Mouse (Mus musculus): ENCODE data around the gene Mttp. TPM values are rescaled to one million over a fixed set of nuclear protein-coding genes. Genes with fewer than 3 reads are reported as not detected.

Mttp gene
- total RNA-seq, 2 experiments from 2014 or later, result 6.1 to 8.5 TPM

DNA sequence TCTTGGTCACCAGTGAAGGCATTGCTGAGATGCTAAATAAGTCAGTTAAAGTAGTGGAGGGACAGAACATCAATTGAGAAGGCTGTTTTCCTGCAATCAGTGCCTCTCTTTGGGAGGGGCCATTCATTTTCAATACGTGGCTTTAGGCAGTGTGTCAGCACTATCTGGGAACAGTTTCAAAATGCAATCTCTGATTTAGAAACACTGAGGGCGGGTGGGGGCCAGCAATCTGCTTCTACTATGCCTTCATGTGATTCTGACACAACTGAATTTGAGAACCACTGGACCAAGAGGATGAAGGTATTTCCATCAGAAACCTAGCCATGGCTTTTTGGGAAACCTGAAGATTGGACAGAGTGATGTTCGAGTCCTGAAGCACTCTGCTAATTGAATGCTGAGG lies 49.5 kb downstream of the Mttp start:
- peak; percentile 40 to 69 for DNase-seq (ENCODE audit: low spot score in 2 of 2)

DNA sequence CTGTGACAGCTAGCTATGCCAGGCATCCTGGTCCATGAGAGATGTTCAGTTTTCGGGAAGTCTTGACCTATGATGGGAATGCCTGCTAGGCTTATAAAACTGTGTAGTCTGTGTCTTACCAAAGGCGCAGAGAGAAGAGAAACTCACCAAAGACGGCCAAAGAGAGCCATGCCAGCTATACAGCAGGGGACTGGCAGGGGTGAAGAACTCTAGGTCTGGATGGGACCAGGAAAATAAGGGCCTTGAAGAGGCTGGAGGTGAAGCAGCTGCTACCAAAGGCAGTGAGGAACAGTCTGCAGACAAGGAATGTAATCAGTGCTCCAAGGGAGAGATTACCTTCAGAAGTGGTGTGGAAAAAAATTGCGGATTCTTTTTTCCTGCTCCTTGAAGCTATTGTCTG lies 60.9 kb downstream of the Mttp start:
- no peak for DNase-seq (ENCODE audit: low spot score in 2 of 2)

DNA sequence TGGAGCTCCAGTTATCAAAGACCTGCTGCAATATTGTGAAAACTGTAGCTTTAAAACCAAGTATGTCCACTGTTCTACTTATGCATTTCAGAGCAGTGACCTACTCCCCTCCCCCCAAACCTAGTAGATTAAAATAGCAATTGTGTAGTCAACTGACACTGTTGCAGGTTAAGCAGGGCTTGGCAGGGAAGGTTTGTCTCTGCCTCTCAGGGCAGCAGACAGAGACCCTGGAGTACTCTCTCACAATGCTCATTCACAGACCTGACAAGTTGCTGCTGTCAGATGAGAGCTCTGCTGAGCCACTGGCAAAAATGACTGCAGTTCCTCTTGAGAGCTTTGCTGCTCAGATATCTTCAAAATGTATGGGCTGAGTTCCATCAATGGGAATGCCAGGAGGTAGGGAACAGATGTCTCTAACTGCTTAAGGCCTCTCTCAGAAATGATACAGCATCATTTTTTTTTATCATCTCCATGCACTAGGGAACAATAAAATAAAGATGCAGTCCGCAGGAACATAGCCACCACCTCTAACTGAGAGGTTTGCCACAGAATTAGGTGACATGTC lies 61.6 kb downstream of the Mttp start:
- no peak for DNase-seq (ENCODE audit: low spot score in 2 of 2)

DNA sequence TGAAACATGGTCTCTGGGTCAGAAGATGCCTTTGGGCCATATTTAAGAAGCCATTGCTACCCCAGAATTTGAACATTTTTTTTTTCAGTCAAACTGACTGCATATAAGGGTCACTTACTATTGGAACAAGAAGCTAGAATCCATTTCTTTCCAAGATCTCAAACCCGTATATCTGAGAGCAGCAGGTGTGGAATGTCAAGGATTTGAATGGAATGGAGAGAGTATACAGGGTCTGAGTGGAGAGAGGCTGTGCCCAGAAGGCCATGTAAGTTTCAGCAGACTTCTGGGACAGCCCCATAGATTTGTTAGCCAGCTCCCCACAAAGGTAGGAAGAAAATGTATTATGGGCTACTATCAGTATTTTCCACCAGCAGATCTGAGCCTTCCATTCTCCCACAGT lies 66.1 kb downstream of the Mttp start:
- no peak for DNase-seq (ENCODE audit: low spot score in 2 of 2)

DNA sequence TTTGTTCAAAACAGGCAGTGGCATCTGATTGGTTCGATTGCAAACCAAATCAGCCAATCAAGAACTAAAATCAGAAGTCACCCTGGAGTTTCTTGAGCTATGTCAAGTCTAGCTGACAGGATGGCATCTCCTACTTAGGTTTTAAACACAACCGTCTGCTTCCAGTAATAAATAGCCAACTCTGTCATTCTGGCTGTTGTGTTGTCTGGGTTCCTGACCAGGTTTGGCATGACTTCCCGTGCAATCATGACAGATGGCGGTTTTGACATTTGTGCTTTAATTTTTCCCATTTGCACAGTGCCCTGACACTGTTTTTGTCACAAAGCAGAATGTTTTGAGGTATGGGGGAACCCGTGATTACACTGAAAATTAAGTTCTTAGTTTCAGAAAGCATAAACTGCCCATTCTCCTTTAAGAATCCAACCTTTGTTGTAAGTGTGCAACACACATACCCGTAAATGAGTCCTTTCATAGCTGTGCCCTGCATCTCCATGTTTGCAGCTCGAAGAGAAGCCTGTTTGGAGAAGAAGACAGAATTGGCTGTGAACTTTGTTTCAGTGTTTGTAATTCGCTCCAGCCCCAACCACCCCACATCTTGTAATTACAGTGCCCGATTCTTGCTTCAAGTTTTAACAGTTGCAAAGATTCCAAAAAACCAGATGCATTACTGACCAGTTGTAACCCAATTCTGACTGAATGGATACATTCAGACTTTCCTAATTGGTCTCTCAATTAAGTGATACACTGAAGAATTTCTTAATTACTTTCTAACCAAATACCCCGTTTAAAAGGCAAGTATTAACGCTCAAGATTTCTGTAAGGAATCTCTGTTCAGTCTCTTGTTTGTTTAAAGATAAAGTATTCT lies 67.1 kb downstream of the Mttp start:
- no peak for DNase-seq (ENCODE audit: low spot score in 2 of 2)

DNA sequence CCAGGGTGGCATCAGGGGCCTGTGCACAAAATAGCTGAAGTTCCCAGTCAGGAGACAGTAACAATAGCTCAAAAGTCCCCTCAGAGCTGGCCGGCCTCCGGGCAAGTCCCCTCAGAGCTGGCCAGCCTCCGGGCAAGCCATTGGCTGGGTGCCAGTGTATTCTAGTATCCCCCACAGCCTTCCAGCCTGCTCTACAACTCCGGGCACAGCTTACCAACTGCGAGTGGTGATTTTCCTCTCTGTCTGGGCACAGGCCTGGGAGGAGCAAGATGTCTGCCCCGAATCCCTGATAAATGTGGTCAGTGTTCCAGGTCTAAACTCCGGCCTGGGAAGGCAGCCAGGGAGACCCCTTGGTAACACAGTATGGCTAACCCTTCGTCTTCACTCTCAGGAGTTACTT lies 69.6 kb downstream of the Mttp start:
- DNase-seq (ENCODE audit: low spot score in 2 of 2), result no peak

DNA sequence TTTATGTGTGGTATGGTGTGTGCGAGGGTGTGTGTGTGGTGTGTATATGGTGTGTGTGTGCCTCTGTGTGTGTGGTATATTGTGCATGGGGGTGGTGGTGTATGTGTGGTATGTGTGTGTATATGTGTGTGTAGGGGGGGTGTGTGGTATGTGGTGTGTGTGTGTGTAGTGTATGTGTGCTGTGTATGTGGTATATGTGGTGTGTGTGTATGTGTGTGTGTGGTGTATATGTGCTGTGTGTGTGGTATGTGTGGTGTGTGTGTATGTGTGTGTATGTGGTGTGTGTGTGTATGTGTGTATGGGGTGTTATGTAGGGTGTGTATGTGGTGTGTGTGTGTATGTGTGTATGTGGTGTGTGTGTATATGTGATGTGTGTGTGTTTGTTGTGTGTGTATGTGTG lies 70.6 kb downstream of the Mttp start:
- no peak for DNase-seq (ENCODE audit: low spot score in 2 of 2)

DNA sequence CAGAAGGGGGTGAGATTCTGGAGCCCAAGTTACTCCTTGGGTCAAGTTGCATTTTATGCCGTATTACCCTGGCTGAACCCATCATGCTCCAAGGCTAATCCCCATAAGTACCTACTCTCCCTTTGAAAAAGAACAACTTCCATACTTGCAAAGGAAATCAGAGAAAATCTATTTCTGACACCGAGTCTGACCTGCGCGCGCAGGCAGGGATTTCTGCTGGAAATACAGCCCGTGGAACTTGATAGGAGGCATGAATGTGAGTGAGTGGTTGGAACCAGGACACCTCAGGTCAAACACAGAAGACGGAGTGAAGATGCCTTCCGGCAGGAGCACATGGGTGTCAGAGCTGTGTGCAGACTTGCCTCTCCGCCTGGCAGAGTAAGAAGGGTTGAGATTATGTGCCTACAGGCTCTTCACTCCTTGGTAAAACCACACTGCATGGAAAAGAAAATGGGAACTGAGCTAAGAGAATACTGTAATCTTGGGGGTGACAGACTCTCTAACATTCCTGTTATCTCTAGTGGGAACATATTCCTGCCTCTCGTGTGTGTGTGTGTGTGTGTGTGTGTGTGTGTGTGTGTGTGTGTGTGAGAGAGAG lies 73.2 kb downstream of the Mttp start:
- no peak for DNase-seq (ENCODE audit: low spot score in 2 of 2)

DNA sequence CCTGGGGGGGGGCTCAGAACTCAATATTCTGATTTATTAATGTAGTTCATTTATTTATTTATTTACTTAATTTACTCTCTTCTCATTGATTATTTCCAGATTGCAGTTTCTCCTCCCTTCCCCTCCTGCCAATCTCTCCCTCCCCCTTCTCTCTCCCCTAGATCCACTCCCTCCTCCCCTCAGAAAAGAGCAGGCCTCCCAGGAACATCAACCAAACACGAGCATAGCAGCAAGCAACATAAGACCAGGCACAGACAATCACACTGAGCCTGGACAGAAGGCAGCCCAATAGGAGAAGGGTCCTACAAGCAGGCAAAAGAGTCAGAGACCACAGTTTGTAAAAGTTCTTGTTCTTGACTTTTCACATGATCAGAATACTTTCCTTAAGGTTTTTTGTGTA lies 73.8 kb downstream of the Mttp start:
- no peak for DNase-seq (ENCODE audit: low spot score in 2 of 2)

DNA sequence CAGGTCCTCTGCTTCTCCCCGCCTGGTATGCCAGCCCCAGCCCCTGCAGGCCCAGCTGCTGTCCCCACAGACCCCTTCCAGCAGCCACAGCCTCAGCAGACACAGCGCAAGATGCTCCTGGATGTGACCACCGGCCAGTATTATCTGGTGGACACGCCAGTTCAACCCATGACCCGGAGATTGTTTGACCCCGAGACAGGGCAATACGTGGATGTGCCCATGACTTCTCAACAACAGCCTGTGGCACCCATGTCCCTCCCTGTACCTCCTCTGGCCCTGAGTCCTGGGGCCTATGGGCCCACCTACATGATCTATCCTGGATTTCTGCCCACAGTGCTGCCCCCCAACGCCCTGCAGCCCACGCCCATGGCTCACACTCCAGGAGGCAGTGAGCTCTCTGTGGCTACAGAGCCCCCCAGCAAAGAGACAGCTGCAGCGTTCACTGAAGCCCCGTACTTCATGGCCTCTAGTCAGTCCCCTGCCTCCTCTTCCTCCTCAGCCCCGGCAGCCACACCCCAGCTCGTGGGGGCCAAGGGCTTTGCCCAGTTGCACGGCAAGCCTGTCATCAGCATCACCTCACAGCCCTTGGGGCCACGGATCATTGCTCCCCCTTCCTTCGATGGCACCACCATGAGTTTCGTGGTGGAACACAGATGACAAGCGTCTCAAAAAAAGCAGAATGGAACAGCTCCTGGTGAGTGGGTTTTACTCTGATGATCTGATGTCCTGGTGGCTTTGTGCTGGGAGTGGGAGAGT lies 74.8 kb downstream of the Mttp start:
- DNase-seq (ENCODE audit: low spot score in 2 of 2), result no peak

DNA sequence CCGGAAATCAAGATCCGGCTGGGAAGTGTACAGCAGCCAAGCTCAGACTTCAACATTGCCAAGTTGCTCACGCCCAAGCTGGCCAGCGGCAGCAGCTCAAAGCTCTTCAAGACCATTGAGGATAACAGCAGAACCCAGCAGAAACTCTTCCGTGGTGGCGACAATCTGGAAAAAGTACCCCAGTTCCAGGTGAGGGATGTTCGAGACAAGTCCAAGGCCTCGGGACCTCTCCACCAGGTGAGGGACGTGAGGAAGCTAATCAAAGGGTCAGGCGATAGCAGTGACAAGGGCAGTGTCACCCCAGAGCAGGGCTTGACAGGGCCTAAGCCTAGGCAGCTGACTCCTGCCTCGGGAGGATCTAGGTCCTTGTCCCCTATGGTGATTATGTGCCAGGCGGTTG lies 76.7 kb downstream of the Mttp start:
- no peak for DNase-seq (ENCODE audit: low spot score in 2 of 2)

DNA sequence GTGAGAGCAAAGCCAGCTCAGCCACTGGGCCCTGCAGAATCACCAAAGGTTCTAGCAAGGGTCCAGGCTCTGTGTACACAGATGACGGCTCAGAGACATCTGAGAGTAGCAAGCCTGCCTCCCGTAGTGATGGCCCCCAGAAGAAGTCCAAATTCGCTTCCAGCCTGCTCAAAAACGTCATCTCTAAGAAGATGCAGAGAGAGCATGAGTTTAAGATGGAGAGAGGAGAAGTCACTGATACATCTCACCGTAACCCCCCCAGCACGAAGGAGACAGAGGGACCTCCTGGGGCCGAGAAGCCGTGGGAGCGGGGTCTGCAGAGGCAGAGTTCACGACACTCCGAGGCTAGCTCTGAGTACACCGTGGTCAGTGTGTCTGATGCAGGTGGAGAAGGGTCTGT lies 77.5 kb downstream of the Mttp start, which contains the start of gene Gm5105:
Gm5105 (minus strand) TSS at position 101 of the 400 bp plus-strand sequence.
- no peak for DNase-seq (ENCODE audit: low spot score in 2 of 2)

DNA sequence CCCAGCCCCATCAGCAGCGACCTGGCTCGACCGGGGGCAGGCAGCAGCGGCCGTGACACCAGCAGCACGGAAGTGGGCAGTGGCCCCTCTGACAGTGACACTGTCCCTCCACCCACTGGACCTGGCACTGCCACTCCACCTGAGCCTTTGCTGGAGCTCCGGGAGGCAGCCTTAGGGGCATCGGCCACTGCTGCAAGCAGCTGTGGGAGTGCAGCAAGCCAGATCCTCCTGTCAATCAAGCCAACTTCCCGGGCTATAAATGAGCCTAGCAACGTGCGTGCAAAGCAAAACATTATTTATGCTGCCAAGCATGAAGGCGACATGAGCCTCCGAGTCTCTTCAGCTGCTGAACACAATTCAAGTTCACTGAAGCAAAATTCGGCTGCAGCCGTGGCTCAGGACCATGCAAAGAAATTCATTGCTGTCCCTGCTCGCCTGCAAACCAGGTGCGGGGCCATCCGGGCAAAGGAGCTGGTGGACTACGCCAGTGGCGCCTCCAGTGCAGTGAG lies 78.4 kb downstream of the Mttp start:
- peak in 1 of 2 experiments; percentile 55 for DNase-seq (ENCODE audit: low spot score in 2 of 2)

DNA sequence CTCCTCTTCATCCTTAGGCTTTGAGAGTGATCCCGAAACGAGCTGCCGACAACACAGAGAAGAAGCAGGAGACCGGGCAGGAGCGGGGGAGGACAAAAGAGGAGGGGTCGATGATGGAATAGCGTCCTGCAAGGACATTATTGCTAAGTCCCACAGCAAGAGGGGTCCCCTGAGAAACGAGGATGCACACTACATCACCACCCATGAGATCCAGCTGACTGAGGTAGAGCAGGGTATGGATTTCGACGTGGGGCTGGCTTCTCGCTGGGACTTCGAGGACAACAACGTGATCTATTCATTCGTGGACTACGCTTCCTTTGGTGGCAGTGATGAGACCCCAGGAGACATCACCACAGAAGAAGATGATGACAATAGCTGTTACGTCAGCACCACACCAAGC lies 78.8 kb downstream of the Mttp start:
- DNase-seq (ENCODE audit: low spot score in 2 of 2), result peak in 1 of 2 experiments; percentile 4

DNA sequence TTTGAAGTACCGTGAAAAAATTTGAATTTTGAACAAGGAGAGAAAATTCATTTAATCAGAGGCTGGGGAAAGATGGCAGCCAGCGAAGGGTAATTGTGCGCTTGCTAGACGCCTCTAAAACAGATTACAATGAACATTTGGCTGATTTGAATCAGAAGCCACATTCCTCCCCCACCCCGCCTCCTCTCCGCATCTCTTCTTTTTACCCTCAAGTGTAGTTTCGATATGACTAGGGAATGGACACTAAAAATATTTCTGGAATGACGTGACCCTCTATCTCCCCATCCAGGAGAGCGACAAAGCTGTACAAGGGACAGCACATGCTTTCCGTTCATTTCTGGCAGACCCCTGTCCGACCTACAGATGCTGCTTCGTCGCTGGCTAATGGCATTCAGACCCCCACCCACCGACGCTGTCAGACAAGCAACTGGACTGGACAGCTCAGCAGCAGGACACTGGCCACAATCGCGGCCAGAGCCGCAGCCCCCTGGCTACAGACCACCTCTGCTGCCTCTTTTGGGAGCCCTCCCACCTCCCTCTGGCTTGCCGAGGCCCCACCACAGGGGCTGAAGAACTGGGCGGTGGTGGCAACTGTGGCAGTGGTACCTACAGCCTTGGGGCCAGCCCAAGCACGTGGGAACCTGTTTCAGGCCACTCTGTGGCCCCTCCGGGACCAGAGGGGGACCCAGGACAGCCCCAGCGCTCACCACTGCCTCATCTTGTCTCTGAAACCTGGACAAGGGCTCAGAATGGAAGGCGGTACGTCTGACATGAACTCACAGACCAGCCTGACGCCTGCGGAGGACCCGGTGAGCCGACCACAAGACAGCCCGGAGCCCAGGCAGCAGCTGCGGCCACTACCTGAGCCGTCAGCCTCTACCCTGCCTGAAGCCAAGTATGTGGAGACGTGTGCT lies 79.8 kb downstream of the Mttp start, which contains the start of gene 1110002E22Rik:
1110002E22Rik (plus strand) TSS at position 321 of the 914 bp plus-strand sequence.
- peak; percentile 43 to 55 for DNase-seq (ENCODE audit: low spot score in 2 of 2)

DNA sequence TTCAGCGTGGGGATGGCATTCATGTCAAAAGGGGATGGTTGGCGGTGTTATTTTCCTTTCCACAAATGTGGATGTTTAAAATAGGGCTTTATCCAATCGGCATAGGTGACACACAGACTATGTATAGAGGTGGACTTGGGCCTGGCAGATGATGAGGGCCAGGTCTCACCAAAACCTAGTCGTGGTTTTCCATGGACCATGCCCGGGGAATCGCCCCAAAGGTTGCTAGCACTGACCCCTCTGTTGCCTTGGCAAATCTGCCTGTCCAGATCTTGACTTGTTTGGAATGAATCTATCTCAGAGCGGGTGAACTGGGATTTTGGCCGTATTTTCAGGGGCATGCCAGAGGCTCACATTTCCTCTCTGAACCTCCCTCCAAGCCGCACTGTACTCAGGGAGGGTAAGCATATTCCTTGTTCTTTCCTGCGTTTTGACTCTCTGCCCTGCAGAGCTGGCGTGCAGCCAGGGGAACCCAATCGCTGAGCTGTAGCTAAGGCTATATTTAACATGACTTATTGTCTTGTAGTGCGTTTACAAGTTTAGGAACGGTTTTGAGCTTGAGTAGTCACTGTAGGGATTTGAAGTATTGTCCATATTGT lies 80.9 kb downstream of the Mttp start:
- peak in 1 of 2 experiments; percentile 36 for DNase-seq (ENCODE audit: low spot score in 2 of 2)

DNA sequence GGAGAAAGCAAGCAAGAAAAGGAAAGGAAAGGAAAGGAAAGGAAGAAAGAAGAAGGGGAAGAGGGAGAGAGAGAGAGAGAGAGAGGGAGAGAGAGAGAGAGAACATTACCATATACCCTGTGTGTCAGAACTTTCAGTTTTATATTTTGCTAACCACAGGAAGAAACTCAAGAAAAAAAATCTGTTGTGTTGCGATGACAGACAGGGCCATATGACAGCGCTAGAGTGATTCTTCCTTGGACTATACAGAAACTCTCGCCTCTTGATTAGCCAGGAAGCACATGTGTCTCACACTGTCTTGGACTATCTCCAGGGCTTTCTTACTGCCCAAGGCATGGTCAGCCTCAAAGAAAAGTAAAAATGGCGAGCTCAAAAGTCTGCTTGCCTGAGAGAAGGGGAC lies 82.1 kb downstream of the Mttp start:
- no peak for DNase-seq (ENCODE audit: low spot score in 2 of 2)

DNA sequence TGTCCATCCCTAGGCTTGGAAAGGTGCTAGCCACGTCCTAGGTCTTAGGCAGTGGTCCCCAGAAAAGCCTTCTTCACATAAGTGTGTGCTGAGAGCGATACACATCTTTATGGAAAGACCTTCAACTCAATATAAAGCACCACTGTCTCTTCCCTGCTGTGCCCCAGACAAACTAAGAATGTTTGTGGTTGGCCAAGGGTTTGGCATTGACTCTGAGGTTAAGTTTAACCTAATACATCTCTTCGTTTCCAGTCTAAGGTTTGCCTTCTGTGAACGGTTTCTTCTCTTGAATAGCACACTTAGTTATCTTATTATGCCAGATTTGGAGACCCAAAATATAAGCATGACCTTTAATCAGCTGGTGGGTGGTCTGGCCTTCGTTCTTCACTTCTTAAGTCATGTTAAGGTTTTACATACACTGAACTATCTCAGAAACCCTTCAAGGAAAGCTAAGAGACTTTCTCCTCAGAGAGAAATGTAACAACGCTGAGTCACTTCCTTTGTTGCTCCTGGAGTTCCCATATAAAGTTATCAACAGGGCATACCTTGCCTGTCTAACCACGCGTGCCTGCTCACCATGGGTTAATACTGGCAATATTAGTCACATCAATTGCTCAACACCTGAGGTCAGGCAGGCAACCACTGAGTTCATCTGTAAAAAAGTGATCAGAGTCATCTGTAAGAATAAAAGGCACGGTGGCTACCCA lies 83.4 kb downstream of the Mttp start:
- no peak for DNase-seq (ENCODE audit: low spot score in 2 of 2)

DNA sequence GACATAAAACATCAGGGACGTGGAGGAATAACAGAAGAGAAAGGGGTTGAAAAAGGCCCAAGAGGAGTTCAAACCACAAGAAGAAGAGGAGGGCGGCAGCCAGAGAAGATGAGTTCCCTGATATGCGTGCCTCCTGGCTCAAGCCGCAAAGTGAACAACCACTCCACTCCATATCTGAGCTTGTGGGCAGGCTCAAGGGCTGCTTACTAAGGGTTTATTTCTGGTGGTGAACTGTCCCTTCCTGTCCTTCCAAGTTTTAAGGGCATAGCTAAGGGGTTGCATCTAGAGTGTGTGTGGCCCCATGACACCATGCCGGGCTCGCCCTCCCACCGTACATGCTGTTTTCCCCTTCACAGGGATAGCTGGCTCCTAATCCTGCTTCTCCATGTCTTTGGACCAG lies 84.3 kb downstream of the Mttp start:
- no peak for DNase-seq (ENCODE audit: low spot score in 2 of 2)

Measured in left cerebral cortex, adult 18-20 months (tissue).